Mouse (Mus musculus) embryonic fibroblast, embryonic 13.5 days (primary cell): ENCODE measurements at regions not wholly inside any gene's neighbourhood (a gene's known extent, or its start where the extent isn't known, plus 50 kb on each side); places are given as distances from the start of the nearest gene placed in this dataset.

Experiments used
- CTCF ChIP-seq: IDR thresholded peaks from 2 replicates; pipeline ENCODE4 v1.5.1; 2011; ENCODE audit warnings: mild to moderate bottlenecking, control low read depth, low read length, moderate library complexity, borderline replicate concordance; ENCODE audit not compliant: insufficient read depth
- POLR2A ChIP-seq: IDR thresholded peaks from 2 replicates; pipeline ENCODE4 v1.6.1; 2011; ENCODE audit warnings: low read depth, mild to moderate bottlenecking, control low read depth, low read length, moderate library complexity

- TF ChIP-seq CTCF (no peak), POLR2A (no peak)
Observed at GRCm38 (mm10) chr2:33985316-33985715, 97.6 kb upstream of the Mvb12b start.
